Mouse (Mus musculus): ENCODE measurements around the gene Mtap.

- no peak for TF ChIP-seq EP300 (IDR thresholded peaks at IDR 0.05)
- no peak for TF ChIP-seq CTCF (IDR thresholded peaks at IDR 0.05)
Observed at GRCm38 (mm10) chr4:89195481-89195880, 58.6 kb downstream of the Mtap start.
